Mouse (Mus musculus) ES-Bruce4 (cell line): ENCODE data around the gene Tmem135.
"Not testable (repeated sequence)": the region's sequence is repeated elsewhere in the genome, so short reads cannot be mapped to it uniquely, and the experiment has no call there.

Experiments used
- CTCF ChIP-seq: IDR thresholded peaks from one replicate; pipeline ENCODE4 v1.8.1; 2011; ENCODE audit warnings: low read depth, low read length
- EP300 ChIP-seq: IDR thresholded peaks from 2 replicates; pipeline ENCODE4 v1.6.1; 2011; ENCODE audit warnings: low read depth, low read length; ENCODE audit not compliant: insufficient read depth
- POLR2A ChIP-seq: IDR thresholded peaks from one replicate; pipeline ENCODE4 v1.8.1; 2011; ENCODE audit warnings: low read length; ENCODE audit not compliant: insufficient read depth

- not testable (repeated sequence) for TF ChIP-seq EP300, POLR2A, CTCF
Observed at GRCm38 (mm10) chr7:89322741-89323140, 81.3 kb downstream of the Tmem135 start.
